Mouse (Mus musculus) myocyte (in vitro differentiated cells): ENCODE measurements at regions not wholly inside any gene's neighbourhood (a gene's known extent, or its start where the extent isn't known, plus 50 kb on each side); places are given as distances from the start of the nearest gene placed in this dataset.

Experiments
- H3K27me3 ChIP-seq: one replicate; pipeline ENCODE4 v1.6.1; 2011; ENCODE audit not compliant: control insufficient read depth, insufficient read depth, insufficient read length
- H3K36me3 ChIP-seq: one replicate; pipeline ENCODE4 v1.6.1; 2011; ENCODE audit not compliant: control insufficient read depth, insufficient read depth
- H3K4me2 ChIP-seq: one replicate; pipeline ENCODE4 v1.6.1; 2011; ENCODE audit warnings: low read depth, control low read depth
- H3K4me3 ChIP-seq: one replicate; pipeline ENCODE4 v1.5.1; 2011; ENCODE audit warnings: mild to moderate bottlenecking, control low read depth, moderate library complexity
- H3K79me2 ChIP-seq: one replicate; pipeline ENCODE4 v1.6.1; 2011; ENCODE audit not compliant: control insufficient read depth, insufficient read depth
- H3ac ChIP-seq: one replicate; pipeline ENCODE4 v1.6.1; 2011; ENCODE audit not compliant: control insufficient read depth, insufficient read length
- CEBPB ChIP-seq: IDR thresholded peaks from 2 replicates; pipeline ENCODE4 v1.6.1; 2011; ENCODE audit warnings: mild to moderate bottlenecking, moderate library complexity; ENCODE audit not compliant: poor library complexity, insufficient read depth, severe bottlenecking
- E2F4 ChIP-seq: IDR thresholded peaks from one replicate; pipeline ENCODE4 v1.6.1; 2011; ENCODE audit warnings: mild to moderate bottlenecking, control low read depth, moderate library complexity; ENCODE audit not compliant: insufficient read depth
- MAX ChIP-seq: IDR thresholded peaks from one replicate; pipeline ENCODE4 v1.6.1; 2011; ENCODE audit warnings: low read depth, mild to moderate bottlenecking, control low read depth
- MYOD1 ChIP-seq, 3 experiments: IDR thresholded peaks; one replicate each; pipeline ENCODE4 v1.6.1; 2011; ENCODE audit warnings: control low read depth in 2 of 3, low read depth in 2 of 3, mild to moderate bottlenecking in 2 of 3, moderate library complexity in 1 of 3; ENCODE audit not compliant: insufficient read length in 2 of 3, control insufficient read depth in 1 of 3
- MYOG ChIP-seq, 3 experiments: IDR thresholded peaks; one replicate each; pipeline ENCODE4 v1.6.1; 2011; ENCODE audit warnings: control low read depth in 2 of 3, low read depth in 2 of 3, mild to moderate bottlenecking in 2 of 3; ENCODE audit not compliant: insufficient read length in 2 of 3, control insufficient read depth in 1 of 3, insufficient read depth in 1 of 3
- POLR2A ChIP-seq: IDR thresholded peaks from one replicate; pipeline ENCODE4 v1.6.1; 2011; ENCODE audit warnings: low read depth, mild to moderate bottlenecking, control low read depth, moderate library complexity; ENCODE audit not compliant: insufficient read length
- POLR2AphosphoS2 ChIP-seq: IDR thresholded peaks from one replicate; pipeline ENCODE4 v1.6.1; 2011; ENCODE audit warnings: low read depth, control low read depth; ENCODE audit not compliant: insufficient read length
- REST ChIP-seq: IDR thresholded peaks from one replicate; pipeline ENCODE4 v1.6.1; 2011; ENCODE audit warnings: mild to moderate bottlenecking, control low read depth, moderate library complexity; ENCODE audit not compliant: insufficient read depth, insufficient read length
- SRF ChIP-seq: IDR thresholded peaks from one replicate; pipeline ENCODE4 v1.6.1; 2011; ENCODE audit warnings: low read depth; ENCODE audit not compliant: control insufficient read depth, insufficient read length
- TCF12 ChIP-seq: IDR thresholded peaks from one replicate; pipeline ENCODE4 v1.6.1; 2011; ENCODE audit warnings: mild to moderate bottlenecking, control low read depth; ENCODE audit not compliant: poor library complexity, insufficient read depth, severe bottlenecking
- TCF3 ChIP-seq: IDR thresholded peaks from one replicate; pipeline ENCODE4 v1.6.1; 2011; ENCODE audit warnings: low read depth, control low read depth; ENCODE audit not compliant: insufficient read length
- USF1 ChIP-seq: IDR thresholded peaks from one replicate; pipeline ENCODE4 v1.6.1; 2011; ENCODE audit warnings: low read depth, mild to moderate bottlenecking, control low read depth, moderate library complexity

- H3ac ChIP-seq = no peak overlapping the region
- TF ChIP-seq MYOG (IDR thresholded peaks at IDR 0.05; ENCODE audit: control insufficient read depth in 1 of 3, insufficient read depth in 1 of 3, insufficient read length in 2 of 3, low read depth in 2 of 3) = no peak
- no peak for TF ChIP-seq E2F4
- TF ChIP-seq REST = no peak
- TF ChIP-seq CEBPB = no peak
- TF ChIP-seq TCF3 = no peak
- no peak for TF ChIP-seq SRF
- no peak for TF ChIP-seq POLR2A
- no peak for TF ChIP-seq TCF12
- TF ChIP-seq USF1 = no peak
- no peak for TF ChIP-seq MYOD1 (IDR thresholded peaks at IDR 0.05; ENCODE audit: control insufficient read depth in 1 of 3, insufficient read length in 2 of 3, low read depth in 2 of 3)
- TF ChIP-seq POLR2AphosphoS2 = no peak
- no peak for TF ChIP-seq MAX
- no peaks in the 10 kb centered on the region for H3K79me2 ChIP-seq
- H3K4me2 ChIP-seq = no peak overlapping the region
- no peaks in the 10 kb centered on the region for H3K27me3 ChIP-seq
- H3K36me3 ChIP-seq = no peaks in the 10 kb centered on the region
- H3K4me3 ChIP-seq = no peak overlapping the region
Measured at GRCm38 (mm10) chr16:19037681-19038080, 160.8 kb downstream of the Hira start.

DNA sequence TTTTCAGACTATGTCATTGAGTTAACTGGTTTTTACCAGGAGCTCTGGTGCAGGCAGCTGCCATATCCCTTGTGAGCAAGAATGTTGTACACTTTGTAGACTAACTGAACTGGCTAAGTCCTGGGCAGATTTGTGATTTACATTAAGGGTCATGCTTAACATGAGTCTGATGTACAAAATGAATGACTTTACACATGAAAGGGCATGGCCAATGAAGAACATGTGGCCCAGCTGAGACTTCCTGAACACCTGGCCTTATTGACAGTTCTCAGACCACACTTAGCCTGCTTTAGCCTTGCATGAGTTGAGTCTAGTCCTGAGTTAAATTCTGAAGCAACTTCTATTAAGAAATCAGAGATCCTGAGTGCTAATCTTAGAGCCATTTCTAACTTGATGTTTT, 176.0 kb downstream of the Hira start:
- no peaks in the 10 kb centered on the region for H3K27me3 ChIP-seq
- TF ChIP-seq TCF12 = no peak
- no peak for TF ChIP-seq MYOG (IDR thresholded peaks at IDR 0.05; ENCODE audit: control insufficient read depth in 1 of 3, insufficient read depth in 1 of 3, insufficient read length in 2 of 3, low read depth in 2 of 3)
- no peak for TF ChIP-seq SRF
- TF ChIP-seq MYOD1 (IDR thresholded peaks at IDR 0.05; ENCODE audit: control insufficient read depth in 1 of 3, insufficient read length in 2 of 3, low read depth in 2 of 3) = no peak
- TF ChIP-seq POLR2AphosphoS2 = no peak
- no peak for TF ChIP-seq CEBPB
- no peak overlapping the region for H3K4me2 ChIP-seq
- no peaks in the 10 kb centered on the region for H3K79me2 ChIP-seq
- H3K36me3 ChIP-seq = no peaks in the 10 kb centered on the region
- no peak overlapping the region for H3K4me3 ChIP-seq
- no peak overlapping the region for H3ac ChIP-seq

- TF ChIP-seq REST (no peak), POLR2AphosphoS2 (no peak), USF1 (no peak), TCF12 (no peak)
- Histone ChIP-seq H3ac (no peak overlapping the region), H3K79me2 (no peaks in the 10 kb centered on the region), H3K4me3 (no peak overlapping the region), H3K27me3 (no peaks in the 10 kb centered on the region), H3K4me2 (no peak overlapping the region), H3K36me3 (no peaks in the 10 kb centered on the region)
Measured at GRCm38 (mm10) chr16:19060343-19060742, 183.5 kb downstream of the Hira start.

DNA sequence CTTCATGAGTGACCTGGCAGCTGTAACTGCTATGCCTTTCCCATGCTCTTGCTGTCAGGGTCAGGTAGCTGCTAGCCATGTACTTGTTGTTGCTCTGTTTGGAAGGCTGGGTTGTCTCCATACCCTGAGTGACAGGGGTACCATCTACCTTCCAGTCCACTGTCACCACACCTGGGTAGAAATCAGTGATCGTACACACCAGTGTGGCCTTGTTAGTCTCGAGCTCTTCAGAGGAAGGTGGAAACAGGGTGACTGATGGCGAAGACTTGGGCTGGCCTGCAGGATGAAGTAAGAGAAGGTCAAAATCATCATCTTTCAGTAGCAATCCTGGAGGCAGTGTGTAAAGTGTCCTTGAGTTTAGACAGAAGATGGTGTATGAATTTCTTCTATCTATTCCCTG, 185.0 kb downstream of the Hira start:
- Histone ChIP-seq H3ac (no peak overlapping the region), H3K4me3 (no peak overlapping the region), H3K4me2 (no peak overlapping the region), H3K36me3 (no peaks in the 10 kb centered on the region), H3K79me2 (no peaks in the 10 kb centered on the region), H3K27me3 (no peaks in the 10 kb centered on the region)
- no peak for TF ChIP-seq TCF3
- TF ChIP-seq MYOD1 (IDR thresholded peaks at IDR 0.05; ENCODE audit: control insufficient read depth in 1 of 3, insufficient read length in 2 of 3, low read depth in 2 of 3) = no peak
- no peak for TF ChIP-seq REST
- no peak for TF ChIP-seq POLR2AphosphoS2
- no peak for TF ChIP-seq MYOG (IDR thresholded peaks at IDR 0.05; ENCODE audit: control insufficient read depth in 1 of 3, insufficient read depth in 1 of 3, insufficient read length in 2 of 3, low read depth in 2 of 3)
- TF ChIP-seq SRF = no peak
- no peak for TF ChIP-seq E2F4
- TF ChIP-seq POLR2A = no peak
- TF ChIP-seq TCF12 = no peak
- no peak for TF ChIP-seq CEBPB
- TF ChIP-seq USF1 = no peak
- TF ChIP-seq MAX = no peak

GRCm38 (mm10) chr16:19062557-19063400, 185.9 kb downstream of the Hira start:
- TF ChIP-seq MAX (no peak), TCF3 (no peak), E2F4 (no peak), TCF12 (no peak)
- Histone ChIP-seq H3ac (no peak overlapping the region), H3K36me3 (no peaks in the 10 kb centered on the region), H3K79me2 (no peaks in the 10 kb centered on the region), H3K4me2 (no peak overlapping the region), H3K27me3 (no peaks in the 10 kb centered on the region), H3K4me3 (no peak overlapping the region)
